Mouse (Mus musculus): ENCODE results near the gene Cys1. TPM values are rescaled to one million over a fixed set of nuclear protein-coding genes. Genes with fewer than 3 reads are reported as not detected.

Cys1 gene
- polyA plus RNA-seq, 1 experiment from 2014 or later = 1.9 TPM

GRCm38 (mm10) chr12:24623486-24624251 is 57.9 kb downstream of the Cys1 start:
- H3K9me3 ChIP-seq (replicated peaks; ENCODE audit: control insufficient read depth, low read length) = no peaks in the 10 kb centered on the region
- 69% methylated on average over 12 of the region's 12 CpGs for WGBS
- no peaks in the 10 kb centered on the region for H3K36me3 ChIP-seq (ENCODE audit: control insufficient read depth, insufficient read depth, low read length)
- H3K9ac ChIP-seq (ENCODE audit: low read length) = no peak overlapping the region
- ATAC-seq (ENCODE audit: insufficient read depth, low FRiP score) = 0 out of 2 replicates have a peak, but pooled peaks have one; percentile 39
- no peaks in the 10 kb centered on the region for H3K4me1 ChIP-seq (ENCODE audit: control insufficient read depth, insufficient read depth, low read length)
- H3K4me3 ChIP-seq (replicated peaks; ENCODE audit: low read length) = no peak overlapping the region
- H3K27me3 ChIP-seq (ENCODE audit: control insufficient read depth, insufficient read depth, low read length) = no peaks in the 10 kb centered on the region
- no peak overlapping the region for H3K27ac ChIP-seq (ENCODE audit: low read length)
- H3K4me2 ChIP-seq (ENCODE audit: low read depth, low read length) = no peak overlapping the region

GRCm38 (mm10) chr12:24619436-24619835 is 62.2 kb downstream of the Cys1 start:
- Histone ChIP-seq H3K27ac (ENCODE audit: low read length) (no peak overlapping the region), H3K9ac (ENCODE audit: low read length) (no peak overlapping the region), H3K4me2 (ENCODE audit: low read depth, low read length) (no peak overlapping the region), H3K36me3 (ENCODE audit: control insufficient read depth, insufficient read depth, low read length) (no peaks in the 10 kb centered on the region), H3K4me3 (replicated peaks; ENCODE audit: low read length) (no peak overlapping the region), H3K9me3 (replicated peaks; ENCODE audit: control insufficient read depth, low read length) (no peaks in the 10 kb centered on the region), H3K27me3 (ENCODE audit: control insufficient read depth, insufficient read depth, low read length) (no peaks in the 10 kb centered on the region), H3K4me1 (ENCODE audit: control insufficient read depth, insufficient read depth, low read length) (no peaks in the 10 kb centered on the region)
- no peak for ATAC-seq (ENCODE audit: insufficient read depth, low FRiP score)
- 58% methylated on average over 4 of the region's 4 CpGs for WGBS

Other genes starting within 250 kb of the Cys1 start
- 20.6 and 22.0 TPM in 2 replicates for gene Taf1b, start 183.5 kb downstream of the Cys1 start, polyA plus RNA-seq (2015; fragmentation: Nextera tagmentation; extraction: Ambion mirVana)
- 16.3 and 26.5 TPM in 2 replicates for gene Grhl1, start 109.5 kb downstream of the Cys1 start, polyA plus RNA-seq (2015; fragmentation: Nextera tagmentation; extraction: Ambion mirVana)
- 12.8 TPM in 2 replicates for gene Klf11, start 30.5 kb downstream of the Cys1 start, polyA plus RNA-seq (2015; fragmentation: Nextera tagmentation; extraction: Ambion mirVana)
- gene Rrm2, start 26.4 kb upstream of the Cys1 start, polyA plus RNA-seq (2015; fragmentation: Nextera tagmentation; extraction: Ambion mirVana) = 139 and 145 TPM in 2 replicates
- gene Mboat2, start 149.1 kb upstream of the Cys1 start, polyA plus RNA-seq (2015; fragmentation: Nextera tagmentation; extraction: Ambion mirVana) = 47.3 and 51.8 TPM in 2 replicates

Measured in stomach, embryonic 16.5 days (tissue).